Mouse (Mus musculus): ENCODE measurements around the gene Ptpro. TPM values are rescaled to one million over a fixed set of nuclear protein-coding genes. Genes with fewer than 3 reads are reported as not detected.

The Ptpro gene
- polyA plus RNA-seq, 2 experiments = 0.40 to 0.55 TPM

DNA sequence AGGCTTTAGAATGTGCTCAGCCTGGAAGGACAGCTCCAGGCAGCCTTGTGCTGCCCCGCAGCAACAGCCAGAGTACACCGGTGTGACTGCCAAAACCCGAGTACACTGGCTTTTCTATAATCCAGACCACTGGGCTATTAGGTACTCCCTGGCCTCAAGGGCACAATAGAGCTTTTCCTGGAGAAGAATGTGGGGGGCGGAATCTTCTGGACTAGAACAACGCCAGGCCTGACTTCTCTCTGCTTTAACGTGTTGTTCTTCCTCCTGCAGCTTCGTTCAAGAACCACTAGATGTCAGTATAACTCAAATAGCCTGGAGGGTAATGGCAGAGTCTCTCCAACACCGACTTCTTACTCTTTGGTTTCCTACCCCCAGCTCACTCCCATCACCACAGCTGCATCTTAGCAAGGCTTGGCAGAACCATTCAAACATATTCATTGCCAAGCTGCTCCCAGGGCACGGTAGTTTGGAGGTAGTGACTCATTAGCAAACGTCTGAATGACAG lies 203.5 kb downstream of the Ptpro start:
- Histone ChIP-seq H3K9me3 (ENCODE audit: control insufficient read depth, low read length) (no peaks in the 10 kb centered on the region), H3K9ac (replicated peaks) (no peak overlapping the region), H3K4me2 (ENCODE audit: low read depth) (no peak overlapping the region), H3K27me3 (ENCODE audit: control insufficient read depth, insufficient read depth, low read length) (no peaks in the 10 kb centered on the region; the same call in 1 of the 2 replicates), H3K27ac (no peak overlapping the region), H3K36me3 (replicated peaks; ENCODE audit: control insufficient read depth, insufficient read depth, low read depth) (no peaks in the 10 kb centered on the region), H3K4me1 (replicated peaks; ENCODE audit: control insufficient read depth in 2 of 2, insufficient read depth in 2 of 2, low read length in 1 of 2) (no peaks in the 10 kb centered on the region), H3K4me3 (ENCODE audit: insufficient read depth in 1 of 2, low read depth in 2 of 2, low read length in 2 of 2) (no peak overlapping the region)
- DNase-seq (ENCODE audit: low read depth in 3 of 3, low spot score in 3 of 3) (peak in 2 of 3 experiments; percentile 12 to 28), ATAC-seq (ENCODE audit: insufficient read depth) (peak; percentile 43; the same call in 1 of the 2 replicates)
- WGBS (ENCODE audit: insufficient replicate concordance) = 18% methylated on average over 10 of the region's 10 CpGs
- TF ChIP-seq EP300 (IDR thresholded peaks at IDR 0.05; ENCODE audit: low read depth) (no peak), CTCF (IDR thresholded peaks at IDR 0.05; ENCODE audit: low read depth) (peak; percentile 78)

DNA sequence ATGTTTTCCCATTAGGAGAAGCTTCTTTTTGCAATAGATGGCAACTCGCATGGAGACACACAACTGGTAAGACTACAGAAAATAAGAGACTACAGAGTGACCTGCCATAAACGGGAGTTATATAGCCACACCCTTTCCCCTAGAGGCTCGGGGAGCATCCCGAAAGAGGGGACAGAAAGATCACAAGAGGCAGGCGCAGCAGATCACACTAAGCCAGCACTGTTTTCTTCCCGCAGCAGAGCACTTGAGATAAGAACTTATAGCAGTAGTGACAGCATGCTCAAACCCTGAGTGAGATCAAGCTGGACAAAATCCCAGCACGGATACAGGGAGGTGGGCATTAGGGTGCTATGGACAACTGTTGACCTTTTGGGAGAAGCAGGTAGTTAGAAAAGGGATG lies 203.9 kb downstream of the Ptpro start:
- no peak overlapping the region for H3K9ac ChIP-seq (replicated peaks)
- no peaks in the 10 kb centered on the region for H3K4me1 ChIP-seq (replicated peaks; ENCODE audit: control insufficient read depth in 2 of 2, insufficient read depth in 2 of 2, low read length in 1 of 2)
- H3K27me3 ChIP-seq (ENCODE audit: control insufficient read depth, insufficient read depth, low read length) = no peaks in the 10 kb centered on the region; the same call in 1 of the 2 replicates
- H3K4me2 ChIP-seq (ENCODE audit: low read depth) = no peak overlapping the region
- no peak overlapping the region for H3K27ac ChIP-seq
- DNase-seq (ENCODE audit: low read depth in 3 of 3, low spot score in 3 of 3) = no peak
- no peaks in the 10 kb centered on the region for H3K36me3 ChIP-seq (replicated peaks; ENCODE audit: control insufficient read depth, insufficient read depth, low read depth)
- H3K4me3 ChIP-seq (ENCODE audit: insufficient read depth in 1 of 2, low read depth in 2 of 2, low read length in 2 of 2) = no peak overlapping the region
- TF ChIP-seq EP300 (IDR thresholded peaks at IDR 0.05; ENCODE audit: low read depth) = no peak
- TF ChIP-seq CTCF (IDR thresholded peaks at IDR 0.05; ENCODE audit: low read depth) = no peak
- ATAC-seq (ENCODE audit: insufficient read depth) = no peak
- 36% methylated on average over 7 of the region's 7 CpGs for WGBS (ENCODE audit: insufficient replicate concordance)
- H3K9me3 ChIP-seq (ENCODE audit: control insufficient read depth, low read length) = no peaks in the 10 kb centered on the region

DNA sequence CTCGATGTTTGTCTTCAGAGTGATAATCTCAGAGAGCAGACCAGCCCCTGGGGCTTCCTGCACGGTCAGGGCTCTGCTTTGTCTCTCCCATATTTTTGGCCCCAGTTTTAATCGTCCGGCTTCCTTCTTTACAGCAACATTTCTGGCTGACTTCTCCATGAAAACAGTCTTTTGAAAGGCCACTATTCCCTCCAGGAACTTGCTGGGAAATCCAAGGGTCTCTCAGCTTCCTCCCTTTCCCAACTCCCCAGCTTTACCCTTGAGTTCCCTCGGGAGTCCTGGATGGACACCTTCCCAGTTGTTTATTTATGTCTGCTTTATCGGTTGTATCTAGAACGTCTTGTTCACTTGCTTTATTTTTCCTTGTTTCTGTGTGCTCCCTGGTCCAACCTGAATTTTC lies 205.1 kb downstream of the Ptpro start:
- H3K36me3 ChIP-seq (replicated peaks; ENCODE audit: control insufficient read depth, insufficient read depth, low read depth) = no peaks in the 10 kb centered on the region
- WGBS (ENCODE audit: insufficient replicate concordance) = 27% methylated on average over 7 of the region's 7 CpGs

GRCm38 (mm10) chr6:137458136-137458535 lies 206.0 kb downstream of the Ptpro start:
- H3K36me3 ChIP-seq (replicated peaks; ENCODE audit: control insufficient read depth, insufficient read depth, low read depth) = no peaks in the 10 kb centered on the region
- no peak overlapping the region for H3K9ac ChIP-seq (replicated peaks)
- H3K4me1 ChIP-seq (replicated peaks; ENCODE audit: control insufficient read depth in 2 of 2, insufficient read depth in 2 of 2, low read length in 1 of 2) = no peaks in the 10 kb centered on the region
- H3K27me3 ChIP-seq (ENCODE audit: control insufficient read depth, insufficient read depth, low read length) = no peaks in the 10 kb centered on the region; the same call in 1 of the 2 replicates
- ATAC-seq (ENCODE audit: insufficient read depth) (no peak), DNase-seq (ENCODE audit: low read depth in 3 of 3, low spot score in 3 of 3) (no peak)
- no peak for TF ChIP-seq CTCF (IDR thresholded peaks at IDR 0.05; ENCODE audit: low read depth)
- TF ChIP-seq EP300 (IDR thresholded peaks at IDR 0.05; ENCODE audit: low read depth) = no peak
- no peak overlapping the region for H3K4me3 ChIP-seq (ENCODE audit: insufficient read depth in 1 of 2, low read depth in 2 of 2, low read length in 2 of 2)
- no peaks in the 10 kb centered on the region for H3K9me3 ChIP-seq (ENCODE audit: control insufficient read depth, low read length)
- no peak overlapping the region for H3K27ac ChIP-seq
- H3K4me2 ChIP-seq (ENCODE audit: low read depth) = no peak overlapping the region
- 57% methylated on average over 7 of the region's 7 CpGs for WGBS (ENCODE audit: insufficient replicate concordance)

More for the DNA sequence above, 205.1 kb downstream of the Ptpro start:
- Histone ChIP-seq H3K27me3 (ENCODE audit: control insufficient read depth, insufficient read depth, low read length) (no peaks in the 10 kb centered on the region; the same call in 1 of the 2 replicates), H3K9me3 (ENCODE audit: control insufficient read depth, low read length) (no peaks in the 10 kb centered on the region), H3K4me1 (replicated peaks; ENCODE audit: control insufficient read depth in 2 of 2, insufficient read depth in 2 of 2, low read length in 1 of 2) (no peaks in the 10 kb centered on the region), H3K9ac (replicated peaks) (no peak overlapping the region), H3K27ac (no peak overlapping the region), H3K4me2 (ENCODE audit: low read depth) (no peak overlapping the region), H3K4me3 (ENCODE audit: insufficient read depth in 1 of 2, low read depth in 2 of 2, low read length in 2 of 2) (no peak overlapping the region)
- TF ChIP-seq EP300 (IDR thresholded peaks at IDR 0.05; ENCODE audit: low read depth) = no peak
- no peak for TF ChIP-seq CTCF (IDR thresholded peaks at IDR 0.05; ENCODE audit: low read depth)
- ATAC-seq (ENCODE audit: insufficient read depth) (no peak), DNase-seq (ENCODE audit: low read depth in 3 of 3, low spot score in 3 of 3) (no peak)

DNA sequence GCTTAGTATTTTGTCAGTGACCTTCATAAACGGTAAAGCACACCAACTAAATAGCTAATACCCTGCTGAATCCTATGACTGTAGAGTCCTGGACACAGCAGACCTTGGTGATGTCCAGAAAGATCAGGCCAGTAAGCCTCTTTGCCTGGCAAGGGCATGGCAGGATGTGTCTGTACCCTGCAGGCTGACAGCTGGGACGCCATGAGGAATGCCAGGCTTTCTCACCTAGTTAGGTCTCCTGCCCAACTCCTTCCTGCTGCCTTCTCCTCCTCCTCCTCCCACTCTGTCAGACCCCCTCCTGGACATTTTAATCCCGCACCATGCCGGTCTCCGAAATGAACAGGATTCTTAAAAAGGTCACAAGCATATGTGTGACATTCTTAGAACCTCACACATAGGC lies 211.7 kb downstream of the Ptpro start:
- H3K4me2 ChIP-seq (ENCODE audit: low read depth) = no peak overlapping the region
- H3K9me3 ChIP-seq (ENCODE audit: control insufficient read depth, low read length) = no peaks in the 10 kb centered on the region
- 73% methylated on average over 5 of the region's 5 CpGs for WGBS (ENCODE audit: insufficient replicate concordance)
- DNase-seq (ENCODE audit: low read depth in 3 of 3, low spot score in 3 of 3) (no peak), ATAC-seq (ENCODE audit: insufficient read depth) (no peak)
- H3K27ac ChIP-seq = no peak overlapping the region
- no peak overlapping the region for H3K9ac ChIP-seq (replicated peaks)
- no peaks in the 10 kb centered on the region for H3K4me1 ChIP-seq (replicated peaks; ENCODE audit: control insufficient read depth in 2 of 2, insufficient read depth in 2 of 2, low read length in 1 of 2)
- TF ChIP-seq CTCF (IDR thresholded peaks at IDR 0.05; ENCODE audit: low read depth) = no peak
- TF ChIP-seq EP300 (IDR thresholded peaks at IDR 0.05; ENCODE audit: low read depth) = no peak
- H3K27me3 ChIP-seq (ENCODE audit: control insufficient read depth, insufficient read depth, low read length) = no peaks in the 10 kb centered on the region
- H3K36me3 ChIP-seq (replicated peaks; ENCODE audit: control insufficient read depth, insufficient read depth, low read depth) = no peaks in the 10 kb centered on the region
- no peak overlapping the region for H3K4me3 ChIP-seq (ENCODE audit: insufficient read depth in 1 of 2, low read depth in 2 of 2, low read length in 2 of 2)

Data from liver, embryonic 14.5 days (tissue).